Mouse (Mus musculus) lung, postnatal 0 days (tissue): Measurements from ENCODE around the gene Ccr7.

Experiments used
- CTCF ChIP-seq: IDR thresholded peaks from 2 replicates; pipeline ENCODE4 v1.5.1; 2016; ENCODE audit warnings: antibody characterized with exemption, mild to moderate bottlenecking
- EP300 ChIP-seq: IDR thresholded peaks from 2 replicates; pipeline ENCODE4 v1.6.1; 2016; ENCODE audit warnings: antibody characterized with exemption, mild to moderate bottlenecking, control low read depth

DNA sequence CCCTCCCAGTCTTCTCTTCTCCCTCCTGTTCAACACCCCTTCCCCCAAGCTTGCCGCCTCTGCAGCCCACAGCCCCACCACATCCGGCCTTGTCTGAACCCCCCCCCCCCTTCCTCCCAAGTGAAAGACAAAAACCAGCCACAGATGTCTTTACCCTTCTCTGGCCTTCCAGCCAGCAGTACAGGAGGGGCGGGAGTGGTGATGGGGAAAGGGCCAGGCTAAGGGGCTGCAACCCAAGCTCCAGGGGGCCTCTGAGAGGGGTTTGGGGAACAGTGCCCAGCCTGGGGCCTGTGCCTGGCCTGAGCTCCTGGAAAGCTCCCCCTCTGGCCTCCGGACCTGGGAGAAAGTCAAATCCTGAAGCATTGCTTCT is 7.0 kb downstream of the Ccr7 start:
- TF ChIP-seq CTCF (no peak), EP300 (no peak)
